Mouse (Mus musculus) ES-E14 (cell line): ENCODE measurements around the gene Tmem190. TPM values are rescaled to one million over a fixed set of nuclear protein-coding genes. Genes with fewer than 3 reads are reported as not detected.
A peak's percentile ranks its signal among the peaks of the same experiment; 100 is the strongest.

Source experiments
- DNase-seq: peaks from one replicate; pipeline ENCODE4 v3.0.0-alpha.2; 2013; ENCODE audit warnings: low read depth, low spot score
- H3K27ac ChIP-seq: 2 replicates; pipeline ENCODE4 v1.5.1; 2012; ENCODE audit warnings: low read depth, mild to moderate bottlenecking, low read length, moderate library complexity, mixed read lengths; ENCODE audit not compliant: poor library complexity, insufficient read depth, severe bottlenecking
- H3K36me3 ChIP-seq: 2 replicates; pipeline ENCODE4 v1.6.1; 2012; ENCODE audit warnings: mild to moderate bottlenecking, low read length, moderate library complexity, mixed read lengths; ENCODE audit not compliant: control insufficient read depth, poor library complexity, insufficient read depth, severe bottlenecking
- H3K4me1 ChIP-seq, 2 experiments: fragments of 150-350 bp in 1 of 2; sonication (generic) in 1 of 2; 2 replicates each; pipeline ENCODE4 v1.6.1; 2012; ENCODE audit warnings: low read length in 2 of 2, mild to moderate bottlenecking in 1 of 2, mixed read lengths in 1 of 2; ENCODE audit not compliant: control insufficient read depth in 2 of 2, insufficient read depth in 2 of 2, poor library complexity in 1 of 2
- H3K4me3 ChIP-seq, 2 experiments: fragments of 150-350 bp in 1 of 2; sonication (generic) in 1 of 2; 2 replicates each; pipeline ENCODE4 v1.5.1; 2012; ENCODE audit warnings: low read length in 2 of 2, low read depth in 1 of 2, mild to moderate bottlenecking in 1 of 2, mixed read lengths in 1 of 2; ENCODE audit not compliant: insufficient read depth in 1 of 2, poor library complexity in 1 of 2, severe bottlenecking in 1 of 2
- H3K9ac ChIP-seq: 2 replicates; pipeline ENCODE4 v1.6.1; 2012; ENCODE audit warnings: low read depth, mild to moderate bottlenecking, low read length, mixed read lengths; ENCODE audit not compliant: poor library complexity, insufficient read depth, severe bottlenecking
- H3K9me3 ChIP-seq: fragments of 150-350 bp; sonication (generic); 2 replicates; pipeline ENCODE4 v1.6.1; 2012; ENCODE audit warnings: low read depth, mild to moderate bottlenecking, low read length; ENCODE audit not compliant: control insufficient read depth, insufficient read depth
- CHD2 ChIP-seq: IDR thresholded peaks from 2 replicates; pipeline ENCODE4 v1.6.1; 2014; ENCODE audit warnings: mild to moderate bottlenecking, low read depth, low read length, inconsistent platforms
- HCFC1 ChIP-seq: IDR thresholded peaks from 2 replicates; pipeline ENCODE4 v1.6.1; 2012; ENCODE audit warnings: low read length, inconsistent platforms, borderline replicate concordance; ENCODE audit not compliant: insufficient read depth
- MAFK ChIP-seq: IDR thresholded peaks from 2 replicates; pipeline ENCODE4 v1.6.1; 2014; ENCODE audit warnings: mild to moderate bottlenecking, low read depth, low read length, inconsistent platforms; ENCODE audit not compliant: insufficient read depth
- ZC3H11A ChIP-seq: IDR thresholded peaks from 2 replicates; pipeline ENCODE4 v1.6.1; 2012; ENCODE audit warnings: low read depth, mild to moderate bottlenecking, inconsistent platforms, low read length, borderline replicate concordance
- ZNF384 ChIP-seq: IDR thresholded peaks from 2 replicates; pipeline ENCODE4 v1.6.1; 2012; ENCODE audit warnings: low read depth, low read length, inconsistent platforms
- in situ Hi-C, 2 experiments: fragments of 600-800 bp; cut with MboI; formaldehyde crosslinking; loops; one replicate each; pipeline ENCODE4 v1.15.1; 2025; ENCODE audit warnings: low sequenced_read_pairs in 2 of 2, inconsistent platforms in 1 of 2; ENCODE audit not compliant: unreplicated experiment in 2 of 2
- total RNA-seq: library from RNA; depleted of rRNA; stranded (reverse); fragments of 300-350 nt; gene quantifications from 2 replicates; pipeline ENCODE4 v1.2.3, GENCODE M21; 2012

Gene Tmem190
- total RNA-seq, 1 experiment, result not detected

- no peak for TF ChIP-seq ZNF384
- TF ChIP-seq CHD2, result no peak
- TF ChIP-seq HCFC1, result no peak
- no peak for TF ChIP-seq ZC3H11A
- no peak for TF ChIP-seq MAFK
- no peak overlapping the region for H3K9ac ChIP-seq
- no peak overlapping the region for H3K4me3 ChIP-seq
- no peaks in the 10 kb centered on the region for H3K9me3 ChIP-seq
- in situ Hi-C loops, result no loop called here
- H3K4me1 ChIP-seq, result peaks cover 2 to 26% of the 10 kb centered on the region in 2 experiments; a peak in 2 of 4 replicates
- DNase-seq, result no peak
- peaks cover 41% of the 10 kb centered on the region for H3K36me3 ChIP-seq
- no peak overlapping the region for H3K27ac ChIP-seq
These were observed 39.4 kb upstream of the Tmem190 start for GRCm38 (mm10) chr7:4743354-4743753.

GRCm38 (mm10) chr7:4744886-4745285, 37.9 kb upstream of the Tmem190 start:
- Histone ChIP-seq H3K9ac (no peak overlapping the region), H3K4me1 (peaks cover 2 to 27% of the 10 kb centered on the region in 2 experiments; a peak in 2 of 4 replicates), H3K27ac (no peak overlapping the region), H3K4me3 (no peak overlapping the region), H3K36me3 (peaks cover 48% of the 10 kb centered on the region), H3K9me3 (no peaks in the 10 kb centered on the region)
- DNase-seq, result no peak
- in situ Hi-C loops, result no loop called here
- no peak for TF ChIP-seq MAFK
- no peak for TF ChIP-seq ZNF384
- no peak for TF ChIP-seq HCFC1
- TF ChIP-seq CHD2, result no peak
- TF ChIP-seq ZC3H11A, result no peak

GRCm38 (mm10) chr7:4746326-4746980, 36.3 kb upstream of the Tmem190 start:
- Histone ChIP-seq H3K4me1 (peaks cover 2 to 28% of the 10 kb centered on the region in 2 experiments; a peak in 2 of 4 replicates), H3K9me3 (no peaks in the 10 kb centered on the region), H3K4me3 (peak overlapping the region in 1 of 2 experiments; percentile 40; a peak in 2 of 4 replicates), H3K9ac (no peak overlapping the region; the same call in 1 of the 2 replicates), H3K36me3 (peaks cover 53% of the 10 kb centered on the region), H3K27ac (no peak overlapping the region)
- DNase-seq, result no peak
- TF ChIP-seq HCFC1 (no peak), MAFK (no peak), ZC3H11A (no peak), CHD2 (no peak), ZNF384 (no peak)
- in situ Hi-C loops, result no loop called here

- no peak overlapping the region for H3K9ac ChIP-seq
- in situ Hi-C loops, result no loop called here
These were observed 35.4 kb upstream of the Tmem190 start for GRCm38 (mm10) chr7:4747156-4747899.

More at GRCm38 (mm10) chr7:4747156-4747899, 35.4 kb upstream of the Tmem190 start:
- Histone ChIP-seq H3K4me1 (peaks cover 2 to 24% of the 10 kb centered on the region in 2 experiments; a peak in 2 of 4 replicates), H3K4me3 (no peak overlapping the region), H3K27ac (no peak overlapping the region), H3K9me3 (no peaks in the 10 kb centered on the region), H3K36me3 (peaks cover 46% of the 10 kb centered on the region)
- no peak for TF ChIP-seq ZNF384
- no peak for TF ChIP-seq HCFC1
- TF ChIP-seq MAFK, result no peak
- TF ChIP-seq ZC3H11A, result no peak
- TF ChIP-seq CHD2, result no peak
- no peak for DNase-seq
